Comparison of ENCODE assay signal across 16 mouse cellular contexts in the genomic region with DNA sequence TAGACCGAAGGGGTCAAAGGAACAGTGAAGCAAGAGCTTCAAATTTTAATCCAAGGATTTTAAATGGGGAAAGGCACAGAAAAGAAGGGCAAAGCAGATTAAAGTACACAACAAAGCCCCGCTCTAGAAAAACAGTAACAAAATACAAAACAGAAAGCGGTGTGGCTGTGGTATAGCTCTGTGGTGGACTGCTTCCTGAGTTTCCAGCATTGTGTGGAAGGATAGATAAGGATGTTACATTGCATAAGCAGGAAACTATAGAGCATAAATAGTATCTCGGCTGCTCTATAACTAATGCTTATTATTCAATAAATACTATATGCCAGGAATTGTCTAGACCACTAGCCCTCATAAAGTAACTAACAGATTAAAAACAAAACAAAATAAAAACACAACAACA.
"Had no signal": no experiment of that assay in that cellular context is flagged by ENCODE, and none has a peak within 500 bp of the region (broad histone marks: within the 10 kb centered on the region; RNA-seq: fewer than 3 reads in every experiment).

No protein-coding gene starts in this region.

- DNase-seq: kidney, adult 8-10 months; kidney, postnatal 25 days; lung, embryonic 14.5 days; lung, postnatal 10 days; lung, postnatal 4 days; midbrain, embryonic 14.5 days; right cerebral cortex, postnatal 4 days; spleen, adult 18-20 months; thymus, adult 2 months; thymus, postnatal 36 days had no signal

- H3K27ac ChIP-seq: limb, embryonic 13.5 days; liver, embryonic 15.5 days; midbrain, embryonic 10.5 days; neural tube, embryonic 12.5 days had no signal

- H3K4me2 ChIP-seq: limb, embryonic 13.5 days; liver, embryonic 15.5 days; lung, embryonic 14.5 days; neural tube, embryonic 12.5 days had no signal

- ATAC-seq: inflammation-experienced regulatory T-cells, adult 6 months; intestine, postnatal 0 days had no signal

- H3K27me3 ChIP-seq: limb, embryonic 13.5 days; liver, embryonic 15.5 days; neural tube, embryonic 12.5 days had no signal

- H3K4me1 ChIP-seq: limb, embryonic 13.5 days; liver, embryonic 15.5 days; midbrain, embryonic 10.5 days; neural tube, embryonic 12.5 days had no signal

- H3K4me3 ChIP-seq: limb, embryonic 13.5 days; liver, embryonic 15.5 days; midbrain, embryonic 10.5 days; neural tube, embryonic 12.5 days had no signal

- H3K9ac ChIP-seq: limb, embryonic 13.5 days; liver, embryonic 15.5 days; lung, embryonic 14.5 days; neural tube, embryonic 12.5 days had no signal

- H3K36me3 ChIP-seq: limb, embryonic 13.5 days; liver, embryonic 15.5 days; midbrain, embryonic 10.5 days; neural tube, embryonic 12.5 days had no signal

- H3K9me3 ChIP-seq: limb, embryonic 13.5 days; liver, embryonic 15.5 days; midbrain, embryonic 10.5 days; neural tube, embryonic 12.5 days had no signal
